Comparison of ENCODE assay signal across 8 mouse cellular contexts in the genomic region with DNA sequence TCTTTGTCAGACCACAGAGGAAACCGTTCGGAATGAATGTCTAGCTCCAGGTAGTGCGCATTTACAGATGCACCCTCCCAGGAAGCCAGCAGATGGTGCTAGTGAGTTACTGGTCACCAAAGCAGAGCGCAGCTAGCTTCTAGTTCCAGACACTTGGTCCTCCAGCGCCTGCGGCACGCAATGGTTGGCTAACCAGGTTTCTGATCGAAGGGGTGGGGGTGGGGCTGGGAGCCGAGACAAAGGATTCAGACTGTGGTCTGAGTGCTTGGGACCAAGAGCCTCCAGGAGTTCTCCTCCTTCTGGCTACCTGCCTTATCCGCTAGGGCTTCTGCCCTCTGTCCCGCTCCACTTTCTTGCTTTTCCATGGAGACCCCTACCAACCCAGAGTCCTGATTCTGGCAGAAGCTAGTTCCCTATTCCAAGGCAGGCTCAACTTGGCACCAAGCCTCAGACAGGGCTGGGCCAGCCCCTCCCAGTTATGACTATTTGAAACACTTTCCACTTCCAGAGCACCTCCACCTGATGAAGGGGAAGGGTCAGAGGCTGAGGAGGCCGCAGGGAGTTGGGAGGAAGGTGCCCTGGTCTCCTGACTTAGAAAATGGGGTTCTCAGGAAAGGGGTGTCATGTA. TPM values are rescaled to one million over a fixed set of nuclear protein-coding genes. Genes with fewer than 3 reads are reported as not detected.
DNase-seq lines count a peak whose midpoint lies in the region; ATAC-seq lines count a peak whose summit lies in the region.

No protein-coding gene starts in this region.

- H3K27ac ChIP-seq in hindbrain, embryonic 15.5 days (replicated peaks), result no peak overlapping the region

- H3K4me1 ChIP-seq in hindbrain, embryonic 15.5 days (replicated peaks), result peaks cover 35% of the 10 kb centered on the region

- ATAC-seq in hindbrain, embryonic 15.5 days (ENCODE audit: low FRiP score, low read depth), result peak; percentile 24; the same call in 1 of the 2 replicates

- H3K9ac ChIP-seq in hindbrain, embryonic 15.5 days, result no peak overlapping the region

- H3K27me3 ChIP-seq in hindbrain, embryonic 15.5 days, result peaks cover 5% of the 10 kb centered on the region; the same call in 1 of the 2 replicates

- peak overlapping the region; percentile 49 for H3K4me2 ChIP-seq in hindbrain, embryonic 15.5 days

- H3K4me3 ChIP-seq in hindbrain, embryonic 15.5 days, result no peak overlapping the region

- WGBS in hindbrain, embryonic 15.5 days, result 11% methylated on average over 12 of the region's 12 CpGs

- no peaks in the 10 kb centered on the region for H3K36me3 ChIP-seq in hindbrain, embryonic 15.5 days

- H3K9me3 ChIP-seq in hindbrain, embryonic 15.5 days, result no peaks in the 10 kb centered on the region

- peak; percentile 87 for DNase-seq in NIH3T3 (ENCODE audit: low read depth)
- peak; percentile 74 for DNase-seq in cerebellum, adult 9-11 months
- DNase-seq in frontal cortex, adult 2 months (ENCODE audit: extremely low spot score in 1 of 2, low spot score in 1 of 2), result peak; percentile 42 to 87
- DNase-seq in layer of hippocampus, postnatal 36 days, result peak; percentile 56 to 61
- DNase-seq in lung, postnatal 14 days, result peak; percentile 84
- peak; percentile 69 for DNase-seq in ovary, postnatal 36 days (ENCODE audit: low spot score)
- DNase-seq in thymus, postnatal 14 days, result peak; percentile 74

RNA-seq across cellular contexts. Expression of gene Hsd11b2, which starts 2.4 kb away (rescaled TPM):
- 0.21 and 0.22 TPM in 2 replicates for polyA plus RNA-seq in frontal cortex, adult 2 months (2012; rRNA removed)
- polyA plus RNA-seq in hindbrain, embryonic 15.5 days (2015; fragmentation: Nextera tagmentation; extraction: Ambion mirVana), result 7.2 and 9.7 TPM in 2 replicates
- not detected for total RNA-seq in layer of hippocampus, postnatal 36 days (2021)

RNA-seq across cellular contexts. Expression of gene Zdhhc1, which starts 19.4 kb away (rescaled TPM):
- 75.3 and 75.7 TPM in 2 replicates for polyA plus RNA-seq in frontal cortex, adult 2 months (2012; rRNA removed)
- polyA plus RNA-seq in hindbrain, embryonic 15.5 days (2015; fragmentation: Nextera tagmentation; extraction: Ambion mirVana), result 39.8 and 41.9 TPM in 2 replicates
- total RNA-seq in layer of hippocampus, postnatal 36 days (2021), result 10 to 100 TPM; 32.8 to 37.6 TPM

RNA-seq across cellular contexts. Expression of gene Tppp3, which starts 44.8 kb away (rescaled TPM):
- 66.7 and 76.4 TPM in 2 replicates for polyA plus RNA-seq in frontal cortex, adult 2 months (2012; rRNA removed)
- 197 and 207 TPM in 2 replicates for polyA plus RNA-seq in hindbrain, embryonic 15.5 days (2015; fragmentation: Nextera tagmentation; extraction: Ambion mirVana)
- 10 to 100 TPM; 31.9 TPM for total RNA-seq in layer of hippocampus, postnatal 36 days (2021)

RNA-seq across cellular contexts. Expression of gene Atp6v0d1, which starts 49.7 kb away (rescaled TPM):
- 334 and 339 TPM in 2 replicates for polyA plus RNA-seq in frontal cortex, adult 2 months (2012; rRNA removed)
- 222 and 231 TPM in 2 replicates for polyA plus RNA-seq in hindbrain, embryonic 15.5 days (2015; fragmentation: Nextera tagmentation; extraction: Ambion mirVana)
- total RNA-seq in layer of hippocampus, postnatal 36 days (2021), result 100 to 1,000 TPM; 288 to 305 TPM
